Mouse (Mus musculus) layer of hippocampus, adult 8-10 months (tissue): Measurements from ENCODE around the gene Pde4b. TPM values are rescaled to one million over a fixed set of nuclear protein-coding genes. Genes with fewer than 3 reads are reported as not detected.

Experiments
- DNase-seq, 2 experiments: peaks; one replicate each; pipeline ENCODE4 v3.0.0; 2022; ENCODE audit warnings: low spot score in 2 of 2
- total RNA-seq, 4 experiments: library from RNA; stranded (reverse); gene quantifications; 2 replicates each; pipeline ENCODE4 v1.2.4; 2022

Pde4b gene
- total RNA-seq, 4 experiments from 2014 or later = 67.4 to 82.7 (median 71.2) TPM

GRCm38 (mm10) chr4:102570766-102571411 lies 483.5 kb downstream of the Pde4b start:
- DNase-seq = no peak

- no peak for DNase-seq
Observed at GRCm38 (mm10) chr4:102572031-102572430, 484.7 kb downstream of the Pde4b start.

GRCm38 (mm10) chr4:102572591-102572990 lies 485.2 kb downstream of the Pde4b start:
- no peak for DNase-seq

- no peak for DNase-seq
Observed at GRCm38 (mm10) chr4:102573361-102573781, 486.0 kb downstream of the Pde4b start.

GRCm38 (mm10) chr4:102574226-102574625 lies 486.9 kb downstream of the Pde4b start:
- no peak for DNase-seq

- no peak for DNase-seq
Observed at GRCm38 (mm10) chr4:102574666-102575254, 487.4 kb downstream of the Pde4b start.

GRCm38 (mm10) chr4:102576109-102576508 lies 488.8 kb downstream of the Pde4b start:
- DNase-seq = no peak

GRCm38 (mm10) chr4:102577636-102578035 lies 490.3 kb downstream of the Pde4b start:
- DNase-seq = no peak

GRCm38 (mm10) chr4:102579051-102579450 lies 491.7 kb downstream of the Pde4b start:
- DNase-seq = no peak

GRCm38 (mm10) chr4:102579746-102580145 lies 492.4 kb downstream of the Pde4b start:
- DNase-seq = no peak

GRCm38 (mm10) chr4:102582165-102582749 lies 494.9 kb downstream of the Pde4b start:
- DNase-seq = no peak

- no peak for DNase-seq
Observed at GRCm38 (mm10) chr4:102582963-102583362, 495.6 kb downstream of the Pde4b start.

GRCm38 (mm10) chr4:102583469-102583868 lies 496.1 kb downstream of the Pde4b start:
- no peak for DNase-seq

- DNase-seq = no peak
Observed at GRCm38 (mm10) chr4:102584601-102585265, 497.4 kb downstream of the Pde4b start.

GRCm38 (mm10) chr4:102585541-102585940 lies 498.2 kb downstream of the Pde4b start:
- no peak for DNase-seq

GRCm38 (mm10) chr4:102586787-102587186 lies 499.4 kb downstream of the Pde4b start:
- no peak for DNase-seq

GRCm38 (mm10) chr4:102588668-102589455 lies 501.5 kb downstream of the Pde4b start:
- peak; percentile 68 to 74 for DNase-seq

- peak in 1 of 2 experiments; percentile 37 for DNase-seq
Observed at GRCm38 (mm10) chr4:102589537-102590031, 502.2 kb downstream of the Pde4b start.

GRCm38 (mm10) chr4:102591798-102592197 lies 504.5 kb downstream of the Pde4b start:
- DNase-seq = peak in 1 of 2 experiments; percentile 25

GRCm38 (mm10) chr4:102592541-102592940 lies 505.2 kb downstream of the Pde4b start:
- no peak for DNase-seq

- no peak for DNase-seq
Observed at GRCm38 (mm10) chr4:102593631-102594030, 506.3 kb downstream of the Pde4b start.
